ENCODE assay signal across 24 mouse cellular contexts in the genomic region with DNA sequence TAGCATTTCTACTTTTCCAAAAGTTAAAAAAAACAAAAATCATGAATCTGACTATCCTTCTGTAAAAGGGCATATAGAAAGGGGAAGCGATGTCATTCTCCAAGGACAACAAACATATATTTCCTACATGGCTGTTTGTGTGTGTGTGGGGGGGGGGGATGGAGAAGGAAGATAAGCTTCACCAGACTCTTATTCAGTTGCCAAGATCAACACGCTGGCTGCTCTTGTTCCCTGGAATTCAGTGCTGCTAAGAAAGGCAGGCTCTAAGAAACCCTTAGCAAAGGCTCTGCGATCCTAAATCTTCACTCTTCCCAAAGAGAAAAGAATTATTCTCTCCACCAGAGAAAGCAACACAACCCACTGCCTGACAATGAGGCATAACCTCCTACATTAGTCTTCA.
DNase-seq lines count a peak whose midpoint lies in the region; ATAC-seq lines count a peak whose summit lies in the region.
"Had no signal": no experiment of that assay in that cellular context is flagged by ENCODE, and none has a peak within 500 bp of the region (broad histone marks: within the 10 kb centered on the region; RNA-seq: fewer than 3 reads in every experiment).

No protein-coding gene starts in this region.

- no peak overlapping the region for H3K4me3 ChIP-seq in heart, embryonic 10.5 days
- no peak overlapping the region for H3K4me3 ChIP-seq in heart, embryonic 16.5 days (ENCODE audit: low read length)
- H3K4me3 ChIP-seq in limb, embryonic 15.5 days = no peak overlapping the region
- H3K4me3 ChIP-seq in limb, embryonic 10.5 days = no peak overlapping the region
- H3K4me3 ChIP-seq: forebrain, embryonic 15.5 days; hindbrain, embryonic 15.5 days; midbrain, embryonic 10.5 days; myocyte; neural tube, embryonic 13.5 days had no signal

- DNase-seq in heart, embryonic 10.5 days (ENCODE audit: low spot score) = no peak
- DNase-seq in heart, postnatal 36 days = no peak
- no peak for DNase-seq in heart, postnatal 4 days
- no peak for DNase-seq in limb, embryonic 10.5 days (ENCODE audit: low spot score)
- DNase-seq: adrenal gland, adult 2 months; B cell, adult 2 months; cerebellum, adult 11-12 months; cerebellum, postnatal 10 days; gastrocnemius, postnatal 36 days; kidney, adult 9 months; left cerebral cortex, postnatal 4 days; retina, postnatal 1 day; right cerebral cortex, postnatal 25 days; spleen, adult 18-20 months had no signal

- WGBS in heart, embryonic 10.5 days = 47% methylated on average over 3 of the region's 3 CpGs
- WGBS in heart, embryonic 16.5 days = 44% methylated on average over 3 of the region's 3 CpGs
- 59% methylated on average over 3 of the region's 3 CpGs for WGBS in limb, embryonic 15.5 days
- 86% methylated on average over 3 of the region's 3 CpGs for WGBS in limb, embryonic 10.5 days

- H3K4me2 ChIP-seq in heart, embryonic 16.5 days (ENCODE audit: low read depth, low read length) = no peak overlapping the region
- no peak overlapping the region for H3K4me2 ChIP-seq in limb, embryonic 15.5 days
- H3K4me2 ChIP-seq: forebrain, embryonic 15.5 days; hindbrain, embryonic 15.5 days; neural tube, embryonic 13.5 days had no signal

- no peaks in the 10 kb centered on the region for H3K36me3 ChIP-seq in heart, embryonic 10.5 days
- no peaks in the 10 kb centered on the region for H3K36me3 ChIP-seq in heart, embryonic 16.5 days (ENCODE audit: control insufficient read depth, insufficient read depth)
- H3K36me3 ChIP-seq in limb, embryonic 15.5 days = no peaks in the 10 kb centered on the region
- no peaks in the 10 kb centered on the region for H3K36me3 ChIP-seq in limb, embryonic 10.5 days
- H3K36me3 ChIP-seq: forebrain, embryonic 15.5 days; hindbrain, embryonic 15.5 days; midbrain, embryonic 10.5 days; neural tube, embryonic 13.5 days had no signal

- no peak overlapping the region for H3K9ac ChIP-seq in heart, embryonic 16.5 days (ENCODE audit: low read length)
- H3K9ac ChIP-seq in limb, embryonic 15.5 days = no peak overlapping the region
- H3K9ac ChIP-seq: forebrain, embryonic 15.5 days; hindbrain, embryonic 15.5 days; neural tube, embryonic 13.5 days had no signal

- 0 out of 2 replicates have a peak overlapping the region, but pooled peaks have one; percentile 22 for H3K27ac ChIP-seq in heart, embryonic 10.5 days
- peak overlapping the region; percentile 56 for H3K27ac ChIP-seq in heart, embryonic 16.5 days (ENCODE audit: low read length)
- H3K27ac ChIP-seq in limb, embryonic 15.5 days = peak overlapping the region; percentile 55; the same call in 1 of the 2 replicates
- no peak overlapping the region for H3K27ac ChIP-seq in limb, embryonic 10.5 days
- H3K27ac ChIP-seq: forebrain, embryonic 15.5 days; hindbrain, embryonic 15.5 days; midbrain, embryonic 10.5 days; neural tube, embryonic 13.5 days had no signal

- peak; percentile 49; the same call in 1 of the 2 replicates for ATAC-seq in heart, embryonic 16.5 days (replicated peaks; ENCODE audit: extremely low read depth, insufficient read depth, low FRiP score)
- ATAC-seq in limb, embryonic 15.5 days (ENCODE audit: insufficient number of reproducible peaks, low FRiP score, low TSS enrichment, low read depth) = no peak
- ATAC-seq in erythroblast, adult 5-6 weeks (replicated peaks; ENCODE audit: low FRiP score, poor library complexity, severe bottlenecking) = no peak
- ATAC-seq: forebrain, embryonic 15.5 days; lung, postnatal 0 days; midbrain, embryonic 16.5 days had no signal

- no peaks in the 10 kb centered on the region for H3K9me3 ChIP-seq in heart, embryonic 10.5 days
- no peaks in the 10 kb centered on the region for H3K9me3 ChIP-seq in heart, embryonic 16.5 days (replicated peaks; ENCODE audit: control insufficient read depth, low read length)
- H3K9me3 ChIP-seq in limb, embryonic 15.5 days = no peaks in the 10 kb centered on the region
- H3K9me3 ChIP-seq in limb, embryonic 10.5 days (replicated peaks) = no peaks in the 10 kb centered on the region
- H3K9me3 ChIP-seq: forebrain, embryonic 15.5 days; hindbrain, embryonic 15.5 days; midbrain, embryonic 10.5 days; neural tube, embryonic 13.5 days had no signal

- no peaks in the 10 kb centered on the region for H3K27me3 ChIP-seq in heart, embryonic 10.5 days (ENCODE audit: insufficient read depth, poor library complexity, severe bottlenecking)
- H3K27me3 ChIP-seq in heart, embryonic 16.5 days (ENCODE audit: control insufficient read depth, insufficient read depth, low read length) = no peaks in the 10 kb centered on the region
- H3K27me3 ChIP-seq in limb, embryonic 15.5 days = no peaks in the 10 kb centered on the region
- no peaks in the 10 kb centered on the region for H3K27me3 ChIP-seq in limb, embryonic 10.5 days (ENCODE audit: low read depth, poor library complexity, severe bottlenecking)
- H3K27me3 ChIP-seq: forebrain, embryonic 15.5 days; hindbrain, embryonic 15.5 days; neural tube, embryonic 13.5 days had no signal

- intact Hi-C loops in heart, postnatal 36 days (cut with DNase I) = no loop called here

- H3K4me1 ChIP-seq in heart, embryonic 10.5 days = no peaks in the 10 kb centered on the region
- no peaks in the 10 kb centered on the region for H3K4me1 ChIP-seq in heart, embryonic 16.5 days (ENCODE audit: control insufficient read depth, insufficient read depth, low read length)
- no peaks in the 10 kb centered on the region for H3K4me1 ChIP-seq in limb, embryonic 15.5 days
- no peaks in the 10 kb centered on the region for H3K4me1 ChIP-seq in limb, embryonic 10.5 days
- H3K4me1 ChIP-seq: forebrain, embryonic 15.5 days; hindbrain, embryonic 15.5 days; midbrain, embryonic 10.5 days; neural tube, embryonic 13.5 days had no signal
